Mouse (Mus musculus): ENCODE measurements around the gene Gabbr2. TPM values are rescaled to one million over a fixed set of nuclear protein-coding genes. Genes with fewer than 3 reads are reported as not detected.

The Gabbr2 gene
- under 1 TPM in 1 of 2 experiments, not detected in 1; 0.07 TPM for total RNA-seq (2023)

DNA sequence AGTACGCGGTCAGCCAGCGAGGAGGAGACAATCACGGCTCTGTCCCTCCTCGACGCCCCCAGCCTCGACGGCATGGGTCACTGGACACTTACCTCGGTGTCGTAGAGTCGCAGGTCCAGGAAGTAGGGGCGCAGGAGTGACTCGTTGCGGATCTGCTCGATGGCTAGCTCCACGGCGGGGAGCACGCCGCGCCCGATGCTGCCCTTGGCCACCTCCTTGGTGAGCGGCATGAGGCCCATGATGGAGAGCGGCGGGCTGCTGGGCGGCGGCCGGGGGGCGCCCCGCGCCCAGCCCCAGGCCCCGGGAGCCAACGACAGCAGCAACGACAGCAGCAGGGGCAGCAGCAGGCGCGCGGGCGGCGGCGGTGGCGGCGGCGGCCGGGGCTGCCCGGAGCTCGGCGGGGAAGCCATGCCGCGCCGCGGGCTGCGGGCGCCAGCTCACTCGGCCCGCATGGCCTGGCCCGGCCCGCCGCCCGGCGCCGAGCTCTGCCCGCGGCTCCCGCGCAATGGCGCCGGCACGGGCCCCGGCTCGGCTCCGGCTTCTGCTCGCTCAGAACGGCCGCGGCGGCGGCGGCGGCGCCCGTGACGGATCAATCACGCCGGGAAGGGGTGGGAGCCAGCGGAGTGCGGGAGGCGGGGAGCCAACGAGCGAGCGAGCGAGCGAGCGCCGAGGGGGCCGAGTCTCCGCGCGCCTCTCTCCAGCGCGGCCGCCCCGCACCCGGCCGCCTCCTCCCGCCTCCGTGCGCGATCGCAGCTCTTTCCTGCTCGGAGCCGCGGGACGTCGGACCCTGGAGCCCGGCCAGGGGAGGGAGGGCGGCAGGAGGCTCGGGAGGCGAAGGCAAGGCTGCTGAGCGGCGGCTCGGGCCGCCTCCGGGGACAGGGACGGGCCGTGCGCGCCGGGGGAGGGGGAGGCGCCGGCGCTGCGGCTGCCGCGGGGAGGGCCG lies at the start of gene Gabbr2:
Gene Gabbr2 (minus strand): TSS at position 858 of the 943 bp plus-strand sequence.

DNA sequence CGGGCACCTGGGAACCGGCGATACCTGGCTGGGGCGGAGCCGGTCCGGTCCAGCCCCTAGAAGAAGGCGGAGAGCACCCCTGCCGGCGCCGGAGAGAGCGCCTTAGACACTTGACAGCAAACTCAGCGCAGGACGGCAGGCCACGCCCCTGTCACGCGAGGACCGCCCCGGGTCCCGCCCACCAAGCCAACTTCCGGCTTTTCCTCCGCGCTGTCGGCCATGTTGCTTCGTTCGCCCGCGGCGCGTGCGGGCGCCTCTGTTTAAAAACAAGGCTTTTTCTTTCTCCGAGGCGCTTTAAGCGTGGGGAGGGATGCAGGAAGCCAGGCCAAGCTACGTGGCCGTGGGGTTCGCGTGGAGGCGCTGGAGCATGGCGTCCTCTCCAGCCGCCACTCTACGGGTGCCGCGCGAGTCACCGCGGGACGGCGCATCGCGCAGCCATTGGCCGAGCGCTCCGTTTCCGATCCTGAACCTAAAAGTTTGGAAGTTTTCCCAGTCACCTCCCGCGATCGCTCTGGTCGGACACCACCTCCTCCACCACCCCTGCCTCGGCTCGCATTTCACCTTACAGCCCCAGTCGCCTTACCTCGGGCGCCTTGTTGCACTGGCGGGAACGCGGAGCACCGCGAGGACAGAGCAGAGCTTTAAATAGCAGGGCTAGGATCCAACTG lies 341.5 kb downstream of the Gabbr2 start, which contains the start of gene Tbc1d2:
Gene Tbc1d2 (minus strand): TSS at position 124 of the 668 bp plus-strand sequence.

Other genes starting within 250 kb of the Gabbr2 start
- gene Anks6, start 65.6 kb upstream of the Gabbr2 start, total RNA-seq (2023) = under 1 TPM; 0.18 to 0.29 TPM
- gene Galnt12, start 100.0 kb upstream of the Gabbr2 start, total RNA-seq (2023) = under 1 TPM; 0.35 to 0.39 TPM
- 1 to 10 TPM in 1 of 2 experiments, under 1 TPM in 1; 0.93 to 1.2 TPM for gene Col15a1, start 216.3 kb upstream of the Gabbr2 start, total RNA-seq (2023)